Mouse (Mus musculus) intestine, postnatal 0 days (tissue): ENCODE measurements at regions not wholly inside any gene's neighbourhood (a gene's known extent, or its start where the extent isn't known, plus 50 kb on each side); places are given as distances from the start of the nearest gene placed in this dataset.

Experiments used
- ATAC-seq: fragments of 200-750 bp; cut with Nextera tagmentation; 2 replicates; pipeline ENCODE4 v1.8.0; 2017; ENCODE audit warnings: mild to moderate bottlenecking, moderate TSS enrichment, moderate library complexity
- H3K27ac ChIP-seq: fragments of 300-500 bp; sonication (generic); 2 replicates; pipeline ENCODE4 v1.5.1; 2014; ENCODE audit warnings: mild to moderate bottlenecking, low read depth, low read length, moderate library complexity
- H3K27me3 ChIP-seq: fragments of 300-500 bp; sonication (generic); replicated peaks from 2 replicates; pipeline ENCODE4 v1.6.1; 2014; ENCODE audit warnings: low read length, mixed read lengths; ENCODE audit not compliant: control insufficient read depth, insufficient read depth
- H3K36me3 ChIP-seq: fragments of 300-500 bp; sonication (generic); 2 replicates; pipeline ENCODE4 v1.6.1; 2014; ENCODE audit warnings: mild to moderate bottlenecking, moderate library complexity; ENCODE audit not compliant: control insufficient read depth, insufficient read depth
- H3K4me1 ChIP-seq: fragments of 300-500 bp; sonication (generic); replicated peaks from 2 replicates; pipeline ENCODE4 v1.6.1; 2014; ENCODE audit warnings: antibody characterized with exemption, low read length, mixed read lengths; ENCODE audit not compliant: control insufficient read depth, insufficient read depth
- H3K4me2 ChIP-seq: fragments of 300-500 bp; sonication (generic); replicated peaks from 2 replicates; pipeline ENCODE4 v1.6.1; 2014; ENCODE audit warnings: low read depth, mild to moderate bottlenecking, moderate library complexity
- H3K4me3 ChIP-seq: fragments of 300-500 bp; sonication (generic); 2 replicates; pipeline ENCODE4 v1.5.1; 2014; ENCODE audit warnings: low read depth, low read length
- H3K9ac ChIP-seq: fragments of 300-500 bp; sonication (generic); 2 replicates; pipeline ENCODE4 v1.6.1; 2014; ENCODE audit warnings: mild to moderate bottlenecking, low read depth, low read length
- H3K9me3 ChIP-seq: fragments of 300-500 bp; sonication (generic); 2 replicates; pipeline ENCODE4 v1.6.1; 2016; ENCODE audit warnings: mixed run types; ENCODE audit not compliant: control insufficient read depth
- CTCF ChIP-seq: sonication (generic); IDR thresholded peaks from 2 replicates; pipeline ENCODE4 v1.5.1; 2016; ENCODE audit warnings: low read depth, mild to moderate bottlenecking, control low read depth, antibody characterized with exemption, moderate library complexity
- WGBS: fragments of 180-500 bp; shearing (Covaris S2); extraction: QIAGEN DNeasy Blood & Tissue Kit; methylation state at CpG from one replicate; pipeline ENCODE4 v1.1.7; 2014; 5-methylcytosine and 5-hydroxymethylcytosine counted together

DNA sequence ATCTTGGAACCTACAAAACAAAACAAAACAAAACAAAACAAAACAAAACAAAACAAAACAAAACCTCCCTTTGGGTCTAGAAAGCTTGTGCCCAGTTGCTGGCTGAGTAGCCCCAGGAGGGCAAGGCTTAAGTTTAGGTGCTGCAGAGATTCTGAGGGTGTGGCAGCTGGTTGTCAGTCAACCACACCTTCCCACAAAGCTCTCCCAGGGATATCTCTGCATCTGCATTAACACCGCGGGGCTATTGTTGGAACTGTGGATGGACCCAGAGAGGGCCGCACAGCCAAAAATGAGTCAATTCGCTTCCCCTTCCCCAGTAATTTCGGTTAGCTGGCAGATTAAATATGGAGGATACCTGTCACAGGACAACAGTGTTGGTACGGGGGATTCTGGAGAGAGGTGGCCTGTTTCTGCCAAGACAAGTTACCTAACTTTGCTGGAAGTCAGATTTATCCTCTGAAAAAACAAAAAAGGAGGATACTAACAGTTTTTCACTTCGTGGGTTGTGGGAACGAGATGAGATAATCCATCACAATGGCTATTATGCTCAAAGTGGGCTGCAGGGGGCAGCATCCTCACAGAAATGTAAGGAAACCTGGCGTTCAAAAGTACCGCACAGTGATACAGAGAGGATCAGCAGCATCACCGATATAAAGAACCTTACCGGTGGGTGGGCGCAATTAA, 96.7 kb downstream of the 1500009L16Rik start:
- H3K4me1 ChIP-seq, result no peaks in the 10 kb centered on the region
- no peaks in the 10 kb centered on the region for H3K9me3 ChIP-seq
- H3K9ac ChIP-seq, result no peak overlapping the region
- TF ChIP-seq CTCF, result peak; percentile 82
- no peaks in the 10 kb centered on the region for H3K27me3 ChIP-seq
- H3K36me3 ChIP-seq, result no peaks in the 10 kb centered on the region
- no peak overlapping the region for H3K27ac ChIP-seq
- 12% methylated on average over 13 of the region's 13 CpGs for WGBS
- no peak for ATAC-seq
- no peak overlapping the region for H3K4me2 ChIP-seq
- H3K4me3 ChIP-seq, result no peak overlapping the region

DNA sequence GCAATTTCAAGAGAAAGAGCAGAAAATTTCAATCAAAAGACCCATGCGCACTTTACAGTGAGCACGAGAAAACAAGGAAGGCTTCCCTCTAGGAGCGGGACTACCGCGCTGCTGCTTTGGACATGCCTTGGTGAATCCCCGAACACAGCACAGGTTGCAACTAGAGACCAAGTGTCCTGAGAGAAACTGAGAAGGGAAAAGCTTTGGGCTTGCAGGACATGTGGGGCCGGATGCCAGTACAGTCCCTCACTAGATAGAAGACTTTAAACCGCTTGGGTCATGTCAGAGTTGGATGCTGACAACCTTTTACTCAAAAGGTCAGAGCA, 97.2 kb downstream of the 1500009L16Rik start:
- ATAC-seq, result no peak
- Histone ChIP-seq H3K4me3 (no peak overlapping the region), H3K36me3 (no peaks in the 10 kb centered on the region), H3K4me2 (no peak overlapping the region), H3K27me3 (no peaks in the 10 kb centered on the region), H3K27ac (no peak overlapping the region), H3K9me3 (no peaks in the 10 kb centered on the region), H3K4me1 (no peaks in the 10 kb centered on the region), H3K9ac (no peak overlapping the region)
- 73% methylated on average over 8 of the region's 8 CpGs for WGBS
- TF ChIP-seq CTCF, result no peak

DNA sequence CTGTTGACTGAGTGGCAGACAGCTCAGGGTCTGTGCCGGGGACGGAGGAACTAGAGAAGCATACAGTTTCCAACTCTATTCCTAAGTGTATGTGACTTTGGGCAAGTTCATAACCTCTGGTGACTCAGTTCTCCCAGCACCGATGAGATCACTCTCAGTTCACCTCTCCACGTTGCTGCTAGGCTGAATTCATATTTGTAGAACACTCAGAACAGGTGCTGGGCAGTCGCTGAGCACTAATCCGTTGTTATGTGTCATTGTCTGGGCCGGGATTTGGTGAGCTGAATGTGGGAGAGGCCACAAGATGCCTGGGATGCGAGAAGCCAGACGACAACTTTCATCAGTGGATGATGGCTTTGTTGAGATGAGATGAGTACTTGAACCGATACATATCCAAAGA, 98.4 kb downstream of the 1500009L16Rik start:
- WGBS, result 66% methylated on average over 10 of the region's 10 CpGs

DNA sequence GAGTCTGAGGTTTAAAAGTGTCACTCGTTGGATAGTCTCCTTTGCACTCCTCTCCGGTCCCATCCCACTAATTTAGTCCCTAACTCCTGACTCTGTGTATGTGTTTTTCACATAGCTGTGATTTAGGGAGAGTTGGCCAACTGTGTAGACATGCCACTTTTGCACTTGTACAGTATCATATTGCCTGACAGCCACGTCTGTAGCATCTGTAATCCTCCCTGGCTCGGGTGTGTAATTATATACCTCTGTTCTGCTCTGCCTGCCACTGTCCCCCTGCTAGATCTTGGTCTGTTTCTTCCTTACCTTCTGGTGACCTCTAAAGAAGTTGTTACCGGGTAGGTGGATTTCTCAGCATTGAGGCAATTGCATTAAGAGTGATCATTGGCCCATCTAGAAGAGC, 103.4 kb downstream of the 1500009L16Rik start:
- TF ChIP-seq CTCF, result no peak
- Histone ChIP-seq H3K4me3 (no peak overlapping the region), H3K4me1 (no peaks in the 10 kb centered on the region), H3K9ac (no peak overlapping the region), H3K27me3 (no peaks in the 10 kb centered on the region), H3K27ac (no peak overlapping the region), H3K4me2 (no peak overlapping the region), H3K9me3 (no peaks in the 10 kb centered on the region), H3K36me3 (no peaks in the 10 kb centered on the region)
- 89% methylated on average over 5 of the region's 5 CpGs for WGBS
- ATAC-seq, result no peak

More for the DNA sequence above, 98.4 kb downstream of the 1500009L16Rik start:
- Histone ChIP-seq H3K9ac (no peak overlapping the region), H3K4me2 (no peak overlapping the region), H3K27me3 (no peaks in the 10 kb centered on the region), H3K9me3 (no peaks in the 10 kb centered on the region), H3K4me1 (no peaks in the 10 kb centered on the region), H3K36me3 (no peaks in the 10 kb centered on the region), H3K27ac (no peak overlapping the region), H3K4me3 (no peak overlapping the region)
- ATAC-seq, result no peak
- no peak for TF ChIP-seq CTCF

DNA sequence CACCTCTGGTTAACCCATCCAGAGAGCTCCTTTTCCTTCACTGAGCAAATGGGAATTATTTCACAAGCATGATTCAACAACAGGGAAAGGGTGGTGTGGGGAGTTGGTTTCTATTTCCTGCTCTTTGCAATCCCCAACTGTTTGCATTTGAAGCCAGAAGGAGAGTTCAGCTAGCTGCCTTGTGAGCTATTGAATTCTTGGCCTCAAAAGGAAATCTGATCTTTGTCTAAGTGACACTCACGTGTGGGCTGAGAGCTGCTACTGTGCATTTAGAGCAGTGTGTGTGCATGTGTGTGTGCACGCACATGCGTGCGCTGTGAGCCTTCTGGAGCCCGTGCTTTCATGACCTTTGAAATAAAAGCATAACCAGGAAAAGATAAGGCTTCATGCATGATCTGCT, 113.7 kb downstream of the 1500009L16Rik start:
- WGBS, result 52% methylated on average over 5 of the region's 5 CpGs
- no peak overlapping the region for H3K27ac ChIP-seq
- no peak for ATAC-seq

GRCm38 (mm10) chr10:83840226-83840625, 117.6 kb downstream of the 1500009L16Rik start:
- no peak overlapping the region for H3K27ac ChIP-seq
- no peak for ATAC-seq
- H3K27me3 ChIP-seq, result no peaks in the 10 kb centered on the region
- no peak overlapping the region for H3K4me2 ChIP-seq
- no peak overlapping the region for H3K4me3 ChIP-seq
- TF ChIP-seq CTCF, result no peak
- no peaks in the 10 kb centered on the region for H3K9me3 ChIP-seq
- WGBS, result 83% methylated on average over 3 of the region's 3 CpGs
- no peaks in the 10 kb centered on the region for H3K4me1 ChIP-seq
- no peaks in the 10 kb centered on the region for H3K36me3 ChIP-seq
- no peak overlapping the region for H3K9ac ChIP-seq

More for the DNA sequence above, 113.7 kb downstream of the 1500009L16Rik start:
- H3K4me2 ChIP-seq, result no peak overlapping the region
- H3K36me3 ChIP-seq, result no peaks in the 10 kb centered on the region
- H3K9me3 ChIP-seq, result no peaks in the 10 kb centered on the region
- H3K9ac ChIP-seq, result no peak overlapping the region
- no peaks in the 10 kb centered on the region for H3K4me1 ChIP-seq
- H3K27me3 ChIP-seq, result no peaks in the 10 kb centered on the region
- no peak overlapping the region for H3K4me3 ChIP-seq
- no peak for TF ChIP-seq CTCF

GRCm38 (mm10) chr10:83850881-83851280, 128.2 kb downstream of the 1500009L16Rik start:
- no peak overlapping the region for H3K27ac ChIP-seq
- H3K27me3 ChIP-seq, result 0 out of 2 replicates have a peak, but pooled peaks cover 3% of the 10 kb centered on the region
- no peaks in the 10 kb centered on the region for H3K4me1 ChIP-seq
- TF ChIP-seq CTCF, result no peak
- ATAC-seq, result no peak
- WGBS, result 92% methylated on average over 4 of the region's 4 CpGs
- no peaks in the 10 kb centered on the region for H3K9me3 ChIP-seq
- H3K9ac ChIP-seq, result no peak overlapping the region
- H3K36me3 ChIP-seq, result no peaks in the 10 kb centered on the region
- no peak overlapping the region for H3K4me2 ChIP-seq
- no peak overlapping the region for H3K4me3 ChIP-seq
